Mouse (Mus musculus) embryonic facial prominence, embryonic 10.5 days (tissue): ENCODE measurements around the gene Tsnax. TPM values are rescaled to one million over a fixed set of nuclear protein-coding genes. Genes with fewer than 3 reads are reported as not detected.

Source experiments
- DNase-seq: peaks from one replicate; pipeline ENCODE4 v3.0.0-alpha.2; 2017; ENCODE audit warnings: low spot score
- H3K27ac ChIP-seq: fragments of 300-500 bp; sonication (generic); replicated peaks from 2 replicates; pipeline ENCODE4 v1.5.1; 2016; ENCODE audit warnings: mild to moderate bottlenecking
- H3K27me3 ChIP-seq: fragments of 300-500 bp; sonication (generic); replicated peaks from 2 replicates; pipeline ENCODE4 v1.6.1; 2016; ENCODE audit warnings: low read depth, mild to moderate bottlenecking; ENCODE audit not compliant: poor library complexity, severe bottlenecking
- H3K36me3 ChIP-seq: fragments of 300-500 bp; sonication (generic); replicated peaks from 2 replicates; pipeline ENCODE4 v1.6.1; 2016; ENCODE audit warnings: mild to moderate bottlenecking, moderate library complexity
- H3K4me1 ChIP-seq: fragments of 300-500 bp; sonication (generic); 2 replicates; pipeline ENCODE4 v1.6.1; 2016
- H3K4me3 ChIP-seq: fragments of 300-500 bp; sonication (generic); 2 replicates; pipeline ENCODE4 v1.5.1; 2016; ENCODE audit warnings: mild to moderate bottlenecking, moderate library complexity
- H3K9me3 ChIP-seq: fragments of 300-500 bp; sonication (generic); 2 replicates; pipeline ENCODE4 v1.6.1; 2016; ENCODE audit warnings: mild to moderate bottlenecking
- WGBS: fragments of 180-500 bp; shearing (Covaris S2); methylation state at CpG from one replicate; pipeline ENCODE4 v1.1.7; 2016; 5-methylcytosine and 5-hydroxymethylcytosine counted together
- polyA plus RNA-seq: library from polyadenylated mRNA; unstranded; fragments of >200 nt; fragmentation: Nextera tagmentation; extraction: Ambion mirVana; gene quantifications from 2 replicates; pipeline ENCODE4 v1.2.1, GENCODE M21; 2016

Tsnax gene
- polyA plus RNA-seq, 1 experiment from 2014 or later = 128 TPM

- H3K27me3 ChIP-seq = peaks cover 14% of the 10 kb centered on the region
- H3K4me3 ChIP-seq = no peak overlapping the region
- peaks cover 11% of the 10 kb centered on the region for H3K9me3 ChIP-seq
- 0 out of 2 replicates have a peak, but pooled peaks cover 7% of the 10 kb centered on the region for H3K4me1 ChIP-seq
- no peak overlapping the region for H3K27ac ChIP-seq
- no peaks in the 10 kb centered on the region for H3K36me3 ChIP-seq
- 79% methylated on average over 2 of the region's 2 CpGs for WGBS
- no peak for DNase-seq
These were observed 17.0 kb upstream of the Tsnax start for GRCm38 (mm10) chr8:124995776-124996175.

DNA sequence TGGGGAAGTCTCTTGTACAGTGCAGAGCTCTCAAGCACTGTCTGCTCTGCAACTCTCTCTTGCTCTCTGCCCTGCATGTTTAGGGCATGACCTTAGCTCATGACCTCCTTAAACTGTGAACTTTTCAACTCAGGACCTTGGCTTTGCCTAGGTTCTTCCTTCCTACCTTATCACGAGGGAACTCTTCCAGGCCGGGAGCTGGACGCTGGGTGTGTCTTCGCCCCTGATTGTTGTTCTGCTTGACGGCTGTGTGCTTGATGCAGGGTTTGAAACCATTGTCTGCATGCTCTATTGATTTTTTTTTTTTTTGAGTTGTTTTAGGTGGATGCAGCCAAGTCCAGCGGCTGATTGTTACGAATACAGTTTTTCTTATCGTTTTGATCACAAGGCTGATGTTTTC, 11.3 kb downstream of the Tsnax start:
- WGBS = 90% methylated on average over 8 of the region's 8 CpGs

DNA sequence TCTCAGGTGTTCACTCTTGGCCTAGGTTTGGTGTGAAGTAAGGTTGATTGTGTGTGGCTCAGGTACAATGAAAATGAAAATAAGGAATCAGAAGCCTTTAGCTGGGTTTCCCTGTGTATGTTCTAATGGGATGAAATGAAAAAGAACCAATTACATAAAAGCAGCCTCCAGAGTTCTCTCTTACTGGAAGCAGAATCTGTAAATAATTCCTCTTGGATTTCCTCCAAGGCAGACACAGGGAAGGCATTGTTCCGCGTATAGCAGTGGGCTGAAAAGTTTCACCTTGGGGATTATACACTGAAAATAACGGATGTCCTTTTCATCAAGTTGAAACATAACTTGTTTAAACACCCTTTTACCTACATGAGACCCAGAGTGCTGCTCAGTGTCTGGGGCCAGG, 14.4 kb downstream of the Tsnax start:
- H3K4me3 ChIP-seq = no peak overlapping the region
- H3K27me3 ChIP-seq = no peaks in the 10 kb centered on the region
- no peaks in the 10 kb centered on the region for H3K9me3 ChIP-seq
- no peak overlapping the region for H3K27ac ChIP-seq
- H3K4me1 ChIP-seq = no peaks in the 10 kb centered on the region
- WGBS = 92% methylated on average over 3 of the region's 3 CpGs
- peaks cover 86% of the 10 kb centered on the region for H3K36me3 ChIP-seq
- no peak for DNase-seq

More for the DNA sequence above, 11.3 kb downstream of the Tsnax start:
- Histone ChIP-seq H3K4me3 (no peak overlapping the region), H3K27ac (no peak overlapping the region), H3K36me3 (peaks cover 68% of the 10 kb centered on the region), H3K4me1 (no peaks in the 10 kb centered on the region), H3K27me3 (no peaks in the 10 kb centered on the region), H3K9me3 (no peaks in the 10 kb centered on the region)
- DNase-seq = no peak

GRCm38 (mm10) chr8:125028841-125029240, 16.0 kb downstream of the Tsnax start:
- Histone ChIP-seq H3K27ac (no peak overlapping the region), H3K27me3 (no peaks in the 10 kb centered on the region), H3K36me3 (peaks cover 99% of the 10 kb centered on the region), H3K9me3 (no peaks in the 10 kb centered on the region), H3K4me1 (no peaks in the 10 kb centered on the region), H3K4me3 (no peak overlapping the region)
- DNase-seq = no peak
- 92% methylated on average over 5 of the region's 5 CpGs for WGBS

DNA sequence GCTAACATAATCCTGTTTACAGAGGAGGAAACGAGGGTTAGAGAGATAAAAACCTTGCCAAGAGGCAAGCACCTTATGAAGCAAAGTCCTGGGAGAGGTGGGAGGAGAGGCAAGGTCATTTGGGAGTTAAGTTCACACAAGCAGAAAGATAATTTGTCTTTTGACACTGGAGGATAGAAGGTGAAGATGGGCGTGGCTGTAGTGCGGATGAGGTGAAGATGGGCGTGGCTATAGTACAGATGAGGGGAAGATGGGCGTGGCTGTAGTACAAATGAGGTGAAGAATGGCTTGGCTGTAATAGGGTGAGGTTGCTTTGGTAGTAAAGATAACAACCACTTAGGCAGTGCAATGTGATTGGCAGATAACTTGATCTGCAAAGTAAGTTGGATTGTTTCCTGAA, 18.5 kb downstream of the Tsnax start:
- H3K4me1 ChIP-seq = peaks cover 8% of the 10 kb centered on the region
- H3K9me3 ChIP-seq = no peaks in the 10 kb centered on the region
- DNase-seq = no peak
- 84% methylated on average over 5 of the region's 5 CpGs for WGBS
- no peak overlapping the region for H3K27ac ChIP-seq
- no peak overlapping the region for H3K4me3 ChIP-seq
- peaks cover 96% of the 10 kb centered on the region for H3K36me3 ChIP-seq
- no peaks in the 10 kb centered on the region for H3K27me3 ChIP-seq

- H3K27ac ChIP-seq = no peak overlapping the region
- no peak overlapping the region for H3K4me3 ChIP-seq
- DNase-seq = peak; percentile 82
- no peaks in the 10 kb centered on the region for H3K9me3 ChIP-seq
- H3K4me1 ChIP-seq = peaks cover 21% of the 10 kb centered on the region
- no peaks in the 10 kb centered on the region for H3K27me3 ChIP-seq
- 32% methylated on average over 8 of the region's 8 CpGs for WGBS
- peaks cover 96% of the 10 kb centered on the region for H3K36me3 ChIP-seq
These were observed 21.9 kb downstream of the Tsnax start for GRCm38 (mm10) chr8:125034669-125035068.

- H3K36me3 ChIP-seq = peaks cover 85% of the 10 kb centered on the region
- no peaks in the 10 kb centered on the region for H3K9me3 ChIP-seq
- no peaks in the 10 kb centered on the region for H3K27me3 ChIP-seq
- H3K4me1 ChIP-seq = peaks cover 37% of the 10 kb centered on the region
- peak; percentile 29 for DNase-seq
- H3K27ac ChIP-seq = no peak overlapping the region
- H3K4me3 ChIP-seq = no peak overlapping the region
- WGBS = 69% methylated on average over 7 of the region's 7 CpGs
These were observed 24.3 kb downstream of the Tsnax start for GRCm38 (mm10) chr8:125037081-125037480.

DNA sequence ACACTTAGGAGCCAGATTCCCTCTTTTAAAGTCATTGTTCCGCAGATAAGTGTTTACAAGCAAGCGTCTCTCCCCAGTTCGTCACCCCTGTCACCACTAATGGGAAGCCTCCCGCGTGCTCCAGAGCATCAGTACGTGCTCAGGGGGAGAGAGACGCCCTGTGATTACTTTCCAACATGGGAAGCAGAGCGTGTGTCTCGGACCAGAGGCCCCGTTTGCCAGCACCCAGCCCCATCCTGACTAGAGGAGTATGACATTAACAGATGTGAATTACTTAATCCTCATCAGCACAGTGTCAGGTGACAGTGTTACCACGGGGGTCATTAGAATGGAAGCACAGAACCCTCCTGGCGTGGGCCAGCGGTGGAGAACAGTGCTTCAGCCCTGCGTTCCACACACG, 25.9 kb downstream of the Tsnax start:
- Histone ChIP-seq H3K27me3 (no peaks in the 10 kb centered on the region), H3K4me3 (no peak overlapping the region), H3K27ac (no peak overlapping the region), H3K4me1 (peaks cover 54% of the 10 kb centered on the region), H3K9me3 (no peaks in the 10 kb centered on the region), H3K36me3 (peaks cover 68% of the 10 kb centered on the region)
- WGBS = 92% methylated on average over 15 of the region's 15 CpGs
- no peak for DNase-seq

GRCm38 (mm10) chr8:125040587-125041375, 28.0 kb downstream of the Tsnax start:
- peak overlapping the region; percentile 70 for H3K27ac ChIP-seq
- peak; percentile 59 for DNase-seq
- H3K9me3 ChIP-seq = no peaks in the 10 kb centered on the region
- peaks cover 59% of the 10 kb centered on the region for H3K4me1 ChIP-seq
- no peak overlapping the region for H3K4me3 ChIP-seq
- H3K36me3 ChIP-seq = peaks cover 52% of the 10 kb centered on the region
- no peaks in the 10 kb centered on the region for H3K27me3 ChIP-seq
- WGBS = 51% methylated on average over 15 of the region's 15 CpGs

GRCm38 (mm10) chr8:125041496-125041895, 28.7 kb downstream of the Tsnax start:
- Histone ChIP-seq H3K9me3 (no peaks in the 10 kb centered on the region), H3K36me3 (peaks cover 45% of the 10 kb centered on the region), H3K4me1 (peaks cover 54% of the 10 kb centered on the region), H3K4me3 (peak overlapping the region; percentile 21; the same call in 1 of the 2 replicates), H3K27ac (peak overlapping the region; percentile 70), H3K27me3 (no peaks in the 10 kb centered on the region)
- DNase-seq = peak; percentile 39
- 43% methylated on average over 2 of the region's 2 CpGs for WGBS

DNA sequence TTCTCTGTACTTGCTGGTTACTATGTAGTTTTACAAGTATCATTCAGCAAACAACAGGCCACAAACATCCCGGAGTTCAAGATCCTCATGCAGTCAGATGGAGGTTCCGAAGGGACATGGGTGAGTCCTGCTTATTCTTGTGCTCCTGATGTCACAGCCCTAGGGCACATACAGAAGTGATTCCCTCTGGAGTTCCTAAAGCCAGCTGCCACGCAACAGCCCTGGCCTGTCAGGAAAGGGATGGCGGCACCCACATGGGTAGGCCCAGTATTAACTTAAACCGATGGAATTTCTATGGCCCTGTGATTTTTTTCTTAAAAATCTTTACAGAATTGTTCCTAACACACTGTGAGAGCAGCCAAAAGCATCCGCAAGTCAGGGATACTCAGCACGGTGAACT, 30.6 kb downstream of the Tsnax start:
- H3K9me3 ChIP-seq = no peaks in the 10 kb centered on the region
- WGBS = 60% methylated on average over 7 of the region's 7 CpGs
- H3K36me3 ChIP-seq = peaks cover 26% of the 10 kb centered on the region
- no peak overlapping the region for H3K4me3 ChIP-seq
- no peaks in the 10 kb centered on the region for H3K27me3 ChIP-seq
- H3K4me1 ChIP-seq = peaks cover 44% of the 10 kb centered on the region
- DNase-seq = peak; percentile 34
- peak overlapping the region; percentile 81 for H3K27ac ChIP-seq

GRCm38 (mm10) chr8:125043935-125044334, 31.1 kb downstream of the Tsnax start:
- Histone ChIP-seq H3K27ac (peak overlapping the region; percentile 81), H3K36me3 (peaks cover 20% of the 10 kb centered on the region), H3K27me3 (no peaks in the 10 kb centered on the region), H3K4me1 (peaks cover 45% of the 10 kb centered on the region), H3K4me3 (no peak overlapping the region), H3K9me3 (no peaks in the 10 kb centered on the region)
- 25% methylated on average over 9 of the region's 9 CpGs for WGBS
- peak; percentile 46 for DNase-seq

- Histone ChIP-seq H3K27ac (no peak overlapping the region), H3K27me3 (no peaks in the 10 kb centered on the region), H3K36me3 (peaks cover 2% of the 10 kb centered on the region; the same call in 1 of the 2 replicates), H3K4me3 (no peak overlapping the region), H3K4me1 (peaks cover 43% of the 10 kb centered on the region), H3K9me3 (no peaks in the 10 kb centered on the region)
- DNase-seq = no peak
- 83% methylated on average over 1 of the region's 1 CpGs for WGBS
These were observed 33.0 kb downstream of the Tsnax start for GRCm38 (mm10) chr8:125045760-125046159.
